ENCODE assay signal across 26 mouse cellular contexts in the genomic region with DNA sequence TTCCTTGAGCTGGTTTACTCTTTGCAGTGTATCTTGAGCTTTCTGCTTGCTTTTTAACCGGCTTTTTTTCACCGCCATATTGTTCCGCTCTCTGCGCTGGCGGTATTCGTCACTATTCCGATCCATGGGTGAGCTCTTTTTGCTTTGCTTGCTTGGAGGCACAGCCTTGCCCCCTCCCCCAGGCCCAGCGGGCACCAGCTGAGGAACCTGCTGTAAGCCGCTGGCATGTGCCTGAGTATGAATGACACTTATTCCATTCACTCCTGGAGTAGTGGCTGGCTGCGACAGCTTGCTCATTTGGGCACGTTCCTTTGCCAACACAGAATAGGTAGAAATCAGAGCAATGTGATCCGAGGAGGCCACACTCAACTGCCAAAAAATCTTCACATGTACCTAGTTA.
"Had no signal": no experiment of that assay in that cellular context is flagged by ENCODE, and none has a peak within 500 bp of the region (broad histone marks: within the 10 kb centered on the region; RNA-seq: fewer than 3 reads in every experiment).

No protein-coding gene starts in this region.

- DNase-seq: cerebellum, adult 9-10 months; cerebellum, adult 9-11 months; cerebellum, postnatal 25 days; cerebellum, postnatal 36 days; embryo, embryonic 11 days; forebrain, postnatal 0 days; gastrocnemius, adult 2 months; gastrocnemius, postnatal 10 days; gastrocnemius, postnatal 14 days; gastrocnemius, postnatal 25 days; gastrocnemius, postnatal 36 days; heart, adult 18-20 months; heart, adult 2 months had no signal

- ATAC-seq: forebrain, embryonic 13.5 days; forebrain, embryonic 14.5 days; forebrain, embryonic 15.5 days; forebrain, embryonic 16.5 days; forebrain, postnatal 0 days had no signal

- H3K27me3 ChIP-seq: embryonic facial prominence, embryonic 12.5 days; embryonic facial prominence, embryonic 13.5 days; embryonic facial prominence, embryonic 15.5 days; forebrain, embryonic 12.5 days; forebrain, embryonic 13.5 days; forebrain, embryonic 15.5 days had no signal

- H3K4me3 ChIP-seq: embryonic facial prominence, embryonic 10.5 days; embryonic facial prominence, embryonic 12.5 days; embryonic facial prominence, embryonic 13.5 days; embryonic facial prominence, embryonic 15.5 days; erythroblast, embryonic 14.5 days; forebrain, embryonic 10.5 days; forebrain, embryonic 12.5 days; forebrain, embryonic 13.5 days; forebrain, embryonic 15.5 days; gastrocnemius, adult 2 months; heart, adult 2 months; heart, embryonic 10.5 days had no signal

- H3K27ac ChIP-seq: embryonic facial prominence, embryonic 10.5 days; embryonic facial prominence, embryonic 12.5 days; embryonic facial prominence, embryonic 13.5 days; embryonic facial prominence, embryonic 15.5 days; forebrain, embryonic 10.5 days; forebrain, embryonic 12.5 days; forebrain, embryonic 13.5 days; forebrain, embryonic 15.5 days; heart, adult 2 months; heart, embryonic 10.5 days had no signal

- H3K4me2 ChIP-seq: embryonic facial prominence, embryonic 12.5 days; embryonic facial prominence, embryonic 13.5 days; embryonic facial prominence, embryonic 15.5 days; forebrain, embryonic 12.5 days; forebrain, embryonic 13.5 days; forebrain, embryonic 15.5 days; heart, embryonic 11.5 days had no signal

- H3K9ac ChIP-seq: embryonic facial prominence, embryonic 12.5 days; embryonic facial prominence, embryonic 13.5 days; embryonic facial prominence, embryonic 15.5 days; forebrain, embryonic 12.5 days; forebrain, embryonic 13.5 days; forebrain, embryonic 15.5 days; forebrain, postnatal 0 days had no signal

- H3K9me3 ChIP-seq: embryonic facial prominence, embryonic 10.5 days; embryonic facial prominence, embryonic 12.5 days; embryonic facial prominence, embryonic 13.5 days; embryonic facial prominence, embryonic 15.5 days; forebrain, embryonic 10.5 days; forebrain, embryonic 12.5 days; forebrain, embryonic 13.5 days; forebrain, embryonic 15.5 days; heart, embryonic 10.5 days had no signal
